Mouse (Mus musculus) MEL (cell line): ENCODE measurements around the gene Gm11444. TPM values are rescaled to one million over a fixed set of nuclear protein-coding genes. Genes with fewer than 3 reads are reported as not detected.

Experiments used
- DNase-seq: peaks from one replicate; pipeline ENCODE4 v3.0.0; 2011; ENCODE audit warnings: low read depth, low spot score
- H3K27ac ChIP-seq: 2 replicates; pipeline ENCODE4 v1.5.1; 2012; ENCODE audit warnings: low read depth, mild to moderate bottlenecking, control low read depth, low read length, moderate library complexity; ENCODE audit not compliant: control insufficient read depth
- H3K27me3 ChIP-seq, 2 experiments: fragments of 150-350 bp in 1 of 2; sonication (generic) in 1 of 2; 2 replicates each; pipeline ENCODE4 v1.6.1; 2012; ENCODE audit warnings: low read length in 2 of 2, mild to moderate bottlenecking in 2 of 2, improper control_type of control experiment in 1 of 2, moderate library complexity in 1 of 2; ENCODE audit not compliant: insufficient read depth in 2 of 2, control insufficient read depth in 1 of 2
- H3K36me3 ChIP-seq, 2 experiments: 2 replicates each; pipeline ENCODE4 v1.6.1; 2012 to 2014; ENCODE audit warnings: low read length in 2 of 2, improper control_type of control experiment in 1 of 2, inconsistent platforms in 1 of 2, mild to moderate bottlenecking in 1 of 2; ENCODE audit not compliant: insufficient read depth in 2 of 2, control insufficient read depth in 1 of 2
- H3K4me1 ChIP-seq, 2 experiments: fragments of 150-350 bp in 1 of 2; sonication (generic) in 1 of 2; 2 replicates each; pipeline ENCODE4 v1.6.1; 2012; ENCODE audit warnings: low read length in 2 of 2, improper control_type of control experiment in 1 of 2, mild to moderate bottlenecking in 1 of 2; ENCODE audit not compliant: insufficient read depth in 2 of 2, control insufficient read depth in 1 of 2
- H3K4me3 ChIP-seq, 2 experiments: fragments of 150-350 bp in 1 of 2; sonication (generic) in 1 of 2; 2 replicates each; pipeline ENCODE4 v1.5.1; 2012; ENCODE audit warnings: low read depth in 2 of 2, low read length in 2 of 2, mild to moderate bottlenecking in 2 of 2, moderate library complexity in 2 of 2, control low read depth in 1 of 2, improper control_type of control experiment in 1 of 2; ENCODE audit not compliant: control insufficient read depth in 1 of 2, insufficient read depth in 1 of 2
- H3K79me2 ChIP-seq: 2 replicates; pipeline ENCODE4 v1.6.1; 2012; ENCODE audit warnings: mild to moderate bottlenecking, low read length, moderate library complexity; ENCODE audit not compliant: control insufficient read depth, poor library complexity, insufficient read depth
- H3K9ac ChIP-seq: 2 replicates; pipeline ENCODE4 v1.6.1; 2012; ENCODE audit warnings: low read depth, mild to moderate bottlenecking, control low read depth, low read length, moderate library complexity; ENCODE audit not compliant: control insufficient read depth, poor library complexity, severe bottlenecking
- H3K9me3 ChIP-seq: fragments of 150-350 bp; sonication (generic); replicated peaks from 2 replicates; pipeline ENCODE4 v1.6.1; 2012; ENCODE audit warnings: mild to moderate bottlenecking, low read length, improper control_type of control experiment, moderate library complexity; ENCODE audit not compliant: insufficient read depth
- CTCF ChIP-seq, 3 experiments: IDR thresholded peaks in 2 of 3; conservative IDR thresholded peaks in 1 of 3; 2 replicates each; pipeline ENCODE4 v1.5.1; 2011 to 2012; ENCODE audit warnings: low read length in 3 of 3, low read depth in 2 of 3, mild to moderate bottlenecking in 2 of 3, improper control_type of control experiment in 1 of 3, inconsistent platforms in 1 of 3, mixed read lengths in 1 of 3, moderate library complexity in 1 of 3; ENCODE audit not compliant: control insufficient read depth in 1 of 3, insufficient read depth in 1 of 3, poor library complexity in 1 of 3, severe bottlenecking in 1 of 3
- ELF1 ChIP-seq: IDR thresholded peaks from 2 replicates; pipeline ENCODE4 v1.6.1; 2014; ENCODE audit warnings: low read depth, mild to moderate bottlenecking, inconsistent platforms, low read length, improper control_type of control experiment, moderate library complexity
- ETS1 ChIP-seq: IDR thresholded peaks from 2 replicates; pipeline ENCODE4 v1.6.1; 2012; ENCODE audit warnings: low read depth, mild to moderate bottlenecking, inconsistent platforms, low read length, improper control_type of control experiment, moderate library complexity
- GATA1 ChIP-seq: IDR thresholded peaks from 2 replicates; pipeline ENCODE4 v1.6.1; 2011; ENCODE audit warnings: low read depth, low read length, improper control_type of control experiment
- HCFC1 ChIP-seq: IDR thresholded peaks from 2 replicates; pipeline ENCODE4 v1.6.1; 2012; ENCODE audit warnings: low read depth, mild to moderate bottlenecking, inconsistent platforms, low read length, improper control_type of control experiment, moderate library complexity
- MAZ ChIP-seq: IDR thresholded peaks from 2 replicates; pipeline ENCODE4 v1.6.1; 2012; ENCODE audit warnings: low read depth, mild to moderate bottlenecking, inconsistent platforms, low read length, improper control_type of control experiment
- MEF2A ChIP-seq: IDR thresholded peaks from 2 replicates; pipeline ENCODE4 v1.6.1; 2014; ENCODE audit warnings: low read depth, mild to moderate bottlenecking, inconsistent platforms, low read length, improper control_type of control experiment; ENCODE audit not compliant: poor library complexity, insufficient replicate concordance, severe bottlenecking; ENCODE audit errors: extremely low read depth
- MXI1 ChIP-seq: IDR thresholded peaks from 2 replicates; pipeline ENCODE4 v1.6.1; 2011; ENCODE audit warnings: mild to moderate bottlenecking, low read depth, low read length, improper control_type of control experiment
- POLR2AphosphoS5 ChIP-seq: IDR thresholded peaks from 2 replicates; pipeline ENCODE4 v1.6.1; 2012; ENCODE audit warnings: low read depth, borderline replicate concordance, mild to moderate bottlenecking, inconsistent platforms, low read length, moderate library complexity, mixed read lengths
- RAD21 ChIP-seq: IDR thresholded peaks from 2 replicates; pipeline ENCODE4 v1.6.1; 2011; ENCODE audit warnings: mild to moderate bottlenecking, low read depth, low read length, improper control_type of control experiment
- SIN3A ChIP-seq: IDR thresholded peaks from 2 replicates; pipeline ENCODE4 v1.6.1; 2012; ENCODE audit warnings: low read length, improper control_type of control experiment, inconsistent platforms
- SMC3 ChIP-seq: IDR thresholded peaks from 2 replicates; pipeline ENCODE4 v1.6.1; 2011; ENCODE audit warnings: low read depth, low read length, improper control_type of control experiment
- TCF12 ChIP-seq: IDR thresholded peaks from 2 replicates; pipeline ENCODE4 v1.6.1; 2014; ENCODE audit warnings: low read depth, mild to moderate bottlenecking, inconsistent platforms, low read length, improper control_type of control experiment, moderate library complexity
- UBTF ChIP-seq: IDR thresholded peaks from 2 replicates; pipeline ENCODE4 v1.6.1; 2012; ENCODE audit warnings: low read depth, mild to moderate bottlenecking, inconsistent platforms, low read length, improper control_type of control experiment, moderate library complexity, borderline replicate concordance; ENCODE audit not compliant: insufficient read depth
- ZMIZ1 ChIP-seq: IDR thresholded peaks from 2 replicates; pipeline ENCODE4 v1.6.1; 2012; ENCODE audit warnings: low read depth, mild to moderate bottlenecking, inconsistent platforms, low read length, improper control_type of control experiment, moderate library complexity
- ZNF384 ChIP-seq: IDR thresholded peaks from 2 replicates; pipeline ENCODE4 v1.6.1; 2012; ENCODE audit warnings: low read depth, mild to moderate bottlenecking, inconsistent platforms, low read length, improper control_type of control experiment
- polyA plus RNA-seq, 2 experiments: library from polyadenylated mRNA; stranded (reverse) in 1 of 2; unstranded in 1 of 2; fragments of >175 nt in 1 of 2; fragments of >200 nt in 1 of 2; gene quantifications; 2 replicates each; pipeline versions ENCODE4 v1.2.1 to v1.2.4; 2012; ENCODE audit warnings: low replicate concordance in 2 of 2, low read depth in 1 of 2; ENCODE audit not compliant: insufficient read length in 2 of 2, insufficient read depth in 1 of 2, missing spikeins in 1 of 2
- total RNA-seq: library from RNA; depleted of rRNA; stranded (reverse); fragments of 300-350 nt; gene quantifications from 2 replicates; pipeline ENCODE4 v1.2.3, GENCODE M21; 2012

The Gm11444 gene
- total and polyA plus RNA-seq, 3 experiments, result 0.21 TPM; not detected in 2

DNA sequence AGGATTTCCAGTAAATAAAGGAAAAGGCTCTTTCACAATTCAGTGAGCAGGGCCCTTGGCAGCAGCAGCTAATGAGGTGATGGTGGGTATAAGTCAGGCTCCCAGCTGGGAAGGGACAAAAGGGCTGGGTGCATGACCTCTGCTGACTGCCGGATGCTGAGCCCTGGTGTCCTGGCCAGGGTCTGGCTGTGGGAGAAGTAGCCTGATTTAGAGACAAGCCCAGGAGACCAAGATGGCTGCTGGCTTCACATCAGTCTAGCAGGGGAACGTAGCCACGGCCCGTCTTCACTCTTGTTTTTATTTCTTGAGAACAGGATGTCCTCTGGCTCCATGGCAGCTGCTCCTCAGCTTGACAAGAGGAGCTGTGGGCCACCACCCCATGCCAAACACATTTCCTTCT lies 3.6 kb downstream of the Gm11444 start:
- no peak for DNase-seq

DNA sequence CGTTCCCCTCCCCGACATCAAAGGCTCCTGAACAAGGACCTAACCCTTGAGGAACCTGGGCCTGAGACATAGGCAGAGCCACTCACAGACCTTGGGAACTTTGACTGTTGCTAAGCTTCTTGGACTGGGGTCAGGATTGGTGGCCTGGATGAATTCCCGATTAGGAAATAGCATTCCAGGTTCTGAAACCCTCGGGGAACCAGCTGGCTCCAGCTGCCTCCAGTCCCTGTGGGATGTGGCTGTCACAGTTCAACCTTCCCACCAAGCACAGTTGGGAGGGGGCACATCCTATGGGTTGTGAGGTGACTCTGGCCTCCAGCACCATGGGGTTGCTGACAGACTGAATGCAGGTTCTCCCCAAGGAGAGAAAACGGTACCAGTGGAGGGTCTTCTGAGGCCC lies 4.2 kb downstream of the Gm11444 start:
- Histone ChIP-seq H3K36me3 (no peaks in the 10 kb centered on the region), H3K27ac (no peak overlapping the region), H3K79me2 (no peaks in the 10 kb centered on the region; the same call in 1 of the 2 replicates), H3K4me1 (peaks cover 4 to 9% of the 10 kb centered on the region in 2 experiments; a peak in 3 of 4 replicates), H3K9me3 (no peaks in the 10 kb centered on the region), H3K9ac (no peak overlapping the region), H3K27me3 (no peaks in the 10 kb centered on the region), H3K4me3 (no peak overlapping the region)
- TF ChIP-seq ELF1 (no peak), MEF2A (no peak), POLR2AphosphoS5 (no peak), SMC3 (no peak), ZMIZ1 (no peak), TCF12 (no peak), ETS1 (no peak), GATA1 (no peak), RAD21 (no peak), MXI1 (no peak)
- DNase-seq, result no peak

More for the DNA sequence above, 3.6 kb downstream of the Gm11444 start:
- no peaks in the 10 kb centered on the region for H3K36me3 ChIP-seq
- H3K4me3 ChIP-seq, result no peak overlapping the region
- H3K9ac ChIP-seq, result no peak overlapping the region
- peaks cover 4 to 9% of the 10 kb centered on the region in 2 experiments; a peak in 3 of 4 replicates for H3K4me1 ChIP-seq
- H3K27ac ChIP-seq, result no peak overlapping the region
- no peaks in the 10 kb centered on the region for H3K9me3 ChIP-seq
- no peak for TF ChIP-seq UBTF
- TF ChIP-seq CTCF (IDR thresholded peaks at IDR 0.05 in 2 of 3, conservative IDR thresholded peaks at IDR 0.05 in 1 of 3; ENCODE audit: control insufficient read depth in 1 of 3, insufficient read depth in 1 of 3, low read depth in 2 of 3, low read length in 3 of 3, poor library complexity in 1 of 3, severe bottlenecking in 1 of 3), result no peak
- no peak for TF ChIP-seq ZNF384
- no peak for TF ChIP-seq RAD21
- TF ChIP-seq HCFC1, result no peak
- TF ChIP-seq SIN3A, result no peak
- TF ChIP-seq MAZ, result no peak
- H3K79me2 ChIP-seq, result no peaks in the 10 kb centered on the region; the same call in 1 of the 2 replicates
- H3K27me3 ChIP-seq, result no peaks in the 10 kb centered on the region
